Mouse (Mus musculus) layer of hippocampus, postnatal 25 days (tissue): ENCODE measurements around the gene Gm14295. TPM values are rescaled to one million over a fixed set of nuclear protein-coding genes. Genes with fewer than 3 reads are reported as not detected.
"Not testable (repeated sequence)": the region's sequence is repeated elsewhere in the genome, so short reads cannot be mapped to it uniquely, and the experiment has no call there.

ENCODE experiments used
- DNase-seq, 2 experiments: peaks; one replicate each; pipeline ENCODE4 v3.0.0; 2022; ENCODE audit warnings: mixed read lengths in 2 of 2, low spot score in 1 of 2; ENCODE audit errors: extremely low spot score in 1 of 2
- total RNA-seq, 2 experiments: library from RNA; stranded (reverse); gene quantifications; 2 replicates each; pipeline ENCODE4 v1.2.3; 2021

The Gm14295 gene
- 10 to 100 TPM; 18.8 to 24.2 TPM for total RNA-seq

DNA sequence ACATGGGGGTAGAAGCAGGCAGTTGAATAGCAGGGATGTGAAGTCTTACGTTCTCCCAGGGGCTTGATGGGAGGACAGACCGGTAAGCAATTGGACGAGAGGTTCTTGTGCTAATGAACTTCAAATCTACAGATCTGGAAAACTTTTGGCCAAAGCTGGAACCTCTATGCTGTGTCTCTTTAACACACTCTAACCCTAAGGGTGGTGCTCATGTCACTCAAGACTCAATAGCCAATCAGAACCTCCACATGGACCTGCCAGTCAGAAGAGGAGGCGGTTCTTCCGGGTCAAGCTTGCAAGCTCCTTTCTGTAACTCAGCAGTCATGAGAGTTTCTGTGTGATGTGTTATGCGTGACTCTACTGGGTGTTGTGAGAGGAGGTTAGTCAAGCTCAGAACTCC, at the start of gene Gm14295:
Gene Gm14295, plus strand, starts transcription at position 301 of the 400 bp plus-strand sequence.
- DNase-seq = not testable (repeated sequence)

DNA sequence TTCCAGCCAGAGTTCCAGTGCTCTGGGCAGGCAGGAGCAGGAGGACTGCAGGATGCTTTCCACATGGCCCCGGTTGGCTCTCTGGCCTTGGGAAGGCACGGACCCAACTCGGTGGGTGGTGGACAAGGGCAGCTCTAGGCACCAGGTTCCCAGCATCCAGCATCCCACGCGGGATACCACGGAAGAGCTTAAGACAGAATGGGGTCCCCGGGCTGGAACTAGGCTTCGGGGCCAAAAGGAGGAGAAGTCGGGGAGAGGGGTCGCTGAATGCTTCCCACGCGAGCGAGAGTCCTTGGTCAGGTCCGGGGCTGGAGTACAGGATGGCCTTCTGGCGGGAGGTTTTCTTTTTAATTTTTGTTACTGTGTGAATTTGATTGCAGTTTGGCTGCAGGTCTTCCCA, 373 bp downstream of the Gm14295 start:
- DNase-seq = not testable (repeated sequence)

DNA sequence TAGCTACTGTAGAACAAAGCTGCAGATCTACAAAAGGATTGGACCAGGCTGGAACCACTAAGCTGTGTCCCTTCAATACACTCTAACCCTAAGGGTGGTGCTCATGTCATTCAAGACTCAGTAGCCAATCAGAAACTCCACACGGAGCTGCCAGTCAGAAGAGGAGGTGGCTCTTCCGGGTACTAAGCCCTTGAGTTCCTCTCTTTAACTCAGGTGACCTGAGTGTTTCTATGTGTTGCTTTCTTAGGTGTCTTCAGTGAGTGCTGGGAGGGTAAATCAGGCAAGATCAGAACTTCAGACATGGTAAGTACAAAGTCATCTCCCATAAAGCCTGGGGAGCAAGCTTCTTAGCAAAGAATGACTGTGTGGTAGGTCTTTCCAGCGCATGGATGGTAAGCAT, 32.4 kb downstream of the Gm14295 start, which contains the start of gene Gm14408:
Gene Gm14408, plus strand, starts transcription at position 301 of the 400 bp plus-strand sequence.
- DNase-seq = not testable (repeated sequence)

Other genes starting within 250 kb of the Gm14295 start
- gene Gm14308, start 162.3 kb upstream of the Gm14295 start, total RNA-seq = 10 to 100 TPM; 13.2 to 18.0 TPM
- 10 to 100 TPM; 11.9 to 12.6 TPM for gene Zfp973, start 128.1 kb upstream of the Gm14295 start, total RNA-seq
- gene Gm14305, start 90.3 kb upstream of the Gm14295 start, total RNA-seq = 10 to 100 TPM; 33.8 to 37.0 TPM
- not detected for gene Gm14408, start 32.5 kb downstream of the Gm14295 start, total RNA-seq
- 10 to 100 TPM; 19.0 to 20.6 TPM for gene Gm14296, start 129.2 kb downstream of the Gm14295 start, total RNA-seq
- 10 to 100 TPM; 68.4 to 69.2 TPM for gene Gm14419, start 202.3 kb downstream of the Gm14295 start, total RNA-seq